Mouse (Mus musculus) G1E (cell line): ENCODE results near the gene Clybl.

Experiments
- CTCF ChIP-seq: IDR thresholded peaks from 2 replicates; pipeline ENCODE4 v1.5.1; 2012; ENCODE audit warnings: low read depth, low read length, inconsistent platforms, mixed read lengths
- GATA1 ChIP-seq: IDR thresholded peaks from 2 replicates; pipeline ENCODE4 v1.6.1; 2012; ENCODE audit warnings: borderline replicate concordance, low read length, inconsistent platforms, mixed read lengths
- TAL1 ChIP-seq: conservative IDR thresholded peaks from 2 replicates; pipeline ENCODE4 v1.6.1; 2012; ENCODE audit warnings: low read depth, low read length, inconsistent platforms, mixed read lengths

DNA sequence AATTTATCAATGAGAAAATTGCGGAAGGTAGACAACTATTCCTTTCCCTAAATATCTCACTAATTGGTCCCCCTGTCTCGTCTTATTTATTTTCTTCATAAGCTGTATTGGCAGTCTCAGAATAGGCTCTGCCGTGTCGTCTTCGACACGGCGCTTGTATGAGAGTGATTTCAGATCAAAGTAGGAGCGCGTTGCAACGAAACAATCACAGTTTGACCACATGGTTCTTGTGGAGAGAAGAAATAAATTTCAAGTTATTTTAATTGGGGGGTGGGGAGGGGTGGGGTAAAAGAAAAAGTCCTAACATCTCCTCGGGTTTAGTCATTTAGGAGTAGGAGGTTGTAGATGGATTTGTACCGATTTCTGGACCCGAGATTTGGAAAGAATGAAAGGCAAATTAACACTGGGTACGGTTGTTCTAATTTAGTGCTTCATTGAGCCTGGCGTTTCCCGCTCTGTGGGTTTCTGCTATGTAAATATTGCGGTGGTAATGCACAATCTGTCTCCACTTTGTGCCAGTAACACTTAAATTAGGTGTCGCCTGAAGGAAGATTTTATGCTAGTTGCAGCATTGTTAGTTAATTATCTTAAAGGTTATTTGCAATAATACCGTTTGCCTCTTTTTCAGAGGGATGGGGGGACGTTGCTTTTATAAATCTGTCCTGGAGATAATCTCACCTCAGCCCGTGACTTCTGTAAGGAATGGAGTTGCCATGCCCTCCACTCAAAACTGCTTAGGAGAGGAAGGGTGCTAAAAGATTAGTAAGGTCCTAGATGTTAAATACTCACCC lies 203.1 kb downstream of the Clybl start:
- TF ChIP-seq GATA1: no peak
- TF ChIP-seq CTCF: no peak
- no peak for TF ChIP-seq TAL1
